Mouse (Mus musculus) hindbrain, embryonic 12.5 days (tissue): ENCODE measurements around the gene Hhat. TPM values are rescaled to one million over a fixed set of nuclear protein-coding genes. Genes with fewer than 3 reads are reported as not detected.

Source experiments
- ATAC-seq: fragments of 200-750 bp; cut with Nextera tagmentation; 2 replicates; pipeline ENCODE4 v1.8.0; 2017; ENCODE audit warnings: moderate TSS enrichment; ENCODE audit not compliant: low FRiP score
- H3K27ac ChIP-seq: fragments of 300-500 bp; sonication (generic); 2 replicates; pipeline ENCODE4 v1.5.1; 2016; ENCODE audit warnings: mild to moderate bottlenecking
- H3K27me3 ChIP-seq: fragments of 300-500 bp; sonication (generic); 2 replicates; pipeline ENCODE4 v1.6.1; 2016; ENCODE audit warnings: mild to moderate bottlenecking
- H3K36me3 ChIP-seq: fragments of 300-500 bp; sonication (generic); 2 replicates; pipeline ENCODE4 v1.6.1; 2016; ENCODE audit warnings: mild to moderate bottlenecking
- H3K4me1 ChIP-seq: fragments of 300-500 bp; sonication (generic); 2 replicates; pipeline ENCODE4 v1.6.1; 2016
- H3K4me2 ChIP-seq: fragments of 300-500 bp; sonication (generic); replicated peaks from 2 replicates; pipeline ENCODE4 v1.6.1; 2016; ENCODE audit warnings: mild to moderate bottlenecking
- H3K4me3 ChIP-seq: fragments of 300-500 bp; sonication (generic); 2 replicates; pipeline ENCODE4 v1.5.1; 2016; ENCODE audit warnings: mild to moderate bottlenecking
- H3K9ac ChIP-seq: fragments of 300-500 bp; sonication (generic); 2 replicates; pipeline ENCODE4 v1.6.1; 2016; ENCODE audit warnings: mild to moderate bottlenecking, moderate library complexity
- H3K9me3 ChIP-seq: fragments of 300-500 bp; sonication (generic); replicated peaks from 2 replicates; pipeline ENCODE4 v1.6.1; 2016; ENCODE audit warnings: mild to moderate bottlenecking
- WGBS: fragments of 180-500 bp; shearing (Covaris S2); methylation state at CpG from one replicate; pipeline ENCODE4 v1.1.7; 2016; 5-methylcytosine and 5-hydroxymethylcytosine counted together
- polyA plus RNA-seq: library from polyadenylated mRNA; unstranded; fragments of >200 nt; fragmentation: Nextera tagmentation; extraction: Ambion mirVana; gene quantifications from 2 replicates; pipeline ENCODE4 v1.2.1, GENCODE M21; 2016

Gene Hhat
- polyA plus RNA-seq, 1 experiment from 2014 or later, result 5.9 TPM

DNA sequence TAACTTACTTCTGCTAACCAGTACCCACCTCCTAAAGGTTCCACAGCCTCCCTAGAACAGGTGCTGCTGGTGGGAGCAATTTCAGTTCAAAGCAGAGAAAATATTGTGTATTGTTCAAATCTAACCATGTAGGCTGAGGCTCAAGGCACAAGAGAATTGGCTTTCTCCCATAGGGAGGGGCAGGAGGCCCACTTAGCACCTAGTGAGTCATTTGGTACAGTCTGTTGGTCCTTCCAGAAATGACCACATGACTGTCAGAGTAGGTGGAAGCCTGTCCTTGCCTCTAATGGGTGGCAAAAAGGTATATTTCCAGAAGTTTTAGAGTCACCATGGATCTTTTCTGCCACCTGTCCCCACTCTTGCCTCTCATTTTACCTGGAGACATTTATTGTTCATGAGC is 289.6 kb downstream of the Hhat start:
- H3K9me3 ChIP-seq, result no peaks in the 10 kb centered on the region
- no peak overlapping the region for H3K4me2 ChIP-seq

DNA sequence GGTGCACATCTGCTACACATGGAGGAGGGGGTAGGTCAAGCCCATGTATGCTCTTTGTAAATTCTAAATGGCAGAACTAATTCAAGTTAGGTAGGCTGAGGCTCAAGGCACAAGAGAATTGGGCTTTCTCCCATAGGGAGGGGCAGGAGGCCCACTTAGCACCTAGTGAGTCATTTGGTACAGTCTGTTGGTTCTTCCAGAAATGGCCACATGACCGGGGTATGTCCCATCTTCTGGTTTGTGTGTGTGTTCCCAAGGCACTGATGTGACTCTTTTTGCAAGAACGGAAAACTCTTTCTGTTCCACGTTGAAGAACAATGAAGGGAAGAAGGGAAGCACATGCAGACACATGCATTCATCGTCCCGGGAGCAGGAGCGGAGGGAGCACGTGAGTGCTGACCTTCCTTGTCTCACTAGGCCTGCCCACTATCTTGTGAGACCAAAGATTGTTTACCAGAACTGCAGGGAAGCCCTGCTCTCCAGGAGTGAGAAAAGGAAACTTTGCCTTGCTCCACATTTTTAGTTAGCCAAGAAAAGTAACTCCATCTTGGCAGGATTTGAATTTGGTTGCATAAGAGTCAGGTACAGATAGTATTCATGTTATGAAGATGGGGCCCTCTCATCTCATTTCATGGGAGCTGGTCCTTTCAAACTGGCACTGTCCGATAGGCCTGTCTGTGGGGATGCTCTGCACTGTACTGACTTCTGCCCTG is 290.8 kb downstream of the Hhat start:
- Histone ChIP-seq H3K36me3 (no peaks in the 10 kb centered on the region), H3K27ac (no peak overlapping the region)

More for the DNA sequence above, 289.6 kb downstream of the Hhat start:
- no peaks in the 10 kb centered on the region for H3K4me1 ChIP-seq
- H3K4me3 ChIP-seq, result no peak overlapping the region
- no peaks in the 10 kb centered on the region for H3K27me3 ChIP-seq
- no peak overlapping the region for H3K9ac ChIP-seq
- ATAC-seq, result no peak
- no peak overlapping the region for H3K27ac ChIP-seq
- H3K36me3 ChIP-seq, result no peaks in the 10 kb centered on the region

GRCm38 (mm10) chr1:192478176-192478575 is 292.8 kb downstream of the Hhat start:
- no peak overlapping the region for H3K27ac ChIP-seq
- H3K4me1 ChIP-seq, result no peaks in the 10 kb centered on the region
- no peak overlapping the region for H3K4me2 ChIP-seq
- WGBS, result 88% methylated on average over 5 of the region's 5 CpGs
- H3K4me3 ChIP-seq, result no peak overlapping the region
- H3K36me3 ChIP-seq, result no peaks in the 10 kb centered on the region
- no peak overlapping the region for H3K9ac ChIP-seq
- H3K27me3 ChIP-seq, result no peaks in the 10 kb centered on the region
- no peak for ATAC-seq
- H3K9me3 ChIP-seq, result no peaks in the 10 kb centered on the region

More for the DNA sequence above, 290.8 kb downstream of the Hhat start:
- Histone ChIP-seq H3K4me3 (no peak overlapping the region), H3K9ac (no peak overlapping the region), H3K27me3 (no peaks in the 10 kb centered on the region), H3K9me3 (no peaks in the 10 kb centered on the region), H3K4me2 (no peak overlapping the region), H3K4me1 (no peaks in the 10 kb centered on the region)
- ATAC-seq, result no peak
- 81% methylated on average over 8 of the region's 8 CpGs for WGBS

- H3K9me3 ChIP-seq, result no peaks in the 10 kb centered on the region
- no peak overlapping the region for H3K4me2 ChIP-seq
- no peak overlapping the region for H3K9ac ChIP-seq
- no peak overlapping the region for H3K4me3 ChIP-seq
- H3K27ac ChIP-seq, result no peak overlapping the region
- ATAC-seq, result no peak
- 91% methylated on average over 6 of the region's 6 CpGs for WGBS
- H3K27me3 ChIP-seq, result no peaks in the 10 kb centered on the region
- H3K4me1 ChIP-seq, result no peaks in the 10 kb centered on the region
- H3K36me3 ChIP-seq, result no peaks in the 10 kb centered on the region
Measured at GRCm38 (mm10) chr1:192477556-192477955, 293.5 kb downstream of the Hhat start.

DNA sequence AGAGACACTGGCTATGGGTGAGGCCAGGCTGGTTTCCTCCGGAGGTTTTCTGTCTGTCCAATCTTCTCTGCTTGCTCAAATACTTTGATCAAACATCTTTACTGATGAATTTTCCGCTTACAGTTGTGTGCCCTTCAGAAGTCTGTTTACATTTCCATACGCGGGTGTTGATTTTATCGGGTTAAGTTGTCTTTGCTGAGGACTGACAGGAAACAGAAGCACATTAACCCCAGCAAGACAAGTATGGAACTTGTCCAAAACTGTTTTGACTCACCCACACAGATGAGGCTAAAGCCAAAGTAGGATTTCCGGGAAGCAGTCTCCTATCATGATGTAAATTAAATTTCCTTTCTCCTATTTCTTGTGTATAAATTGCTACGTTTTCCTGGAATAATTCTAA is 294.3 kb downstream of the Hhat start:
- Histone ChIP-seq H3K36me3 (no peaks in the 10 kb centered on the region), H3K4me1 (no peaks in the 10 kb centered on the region), H3K4me3 (no peak overlapping the region), H3K27me3 (no peaks in the 10 kb centered on the region), H3K9me3 (no peaks in the 10 kb centered on the region), H3K9ac (no peak overlapping the region), H3K27ac (no peak overlapping the region), H3K4me2 (no peak overlapping the region)
- ATAC-seq, result no peak
- 77% methylated on average over 7 of the region's 7 CpGs for WGBS

DNA sequence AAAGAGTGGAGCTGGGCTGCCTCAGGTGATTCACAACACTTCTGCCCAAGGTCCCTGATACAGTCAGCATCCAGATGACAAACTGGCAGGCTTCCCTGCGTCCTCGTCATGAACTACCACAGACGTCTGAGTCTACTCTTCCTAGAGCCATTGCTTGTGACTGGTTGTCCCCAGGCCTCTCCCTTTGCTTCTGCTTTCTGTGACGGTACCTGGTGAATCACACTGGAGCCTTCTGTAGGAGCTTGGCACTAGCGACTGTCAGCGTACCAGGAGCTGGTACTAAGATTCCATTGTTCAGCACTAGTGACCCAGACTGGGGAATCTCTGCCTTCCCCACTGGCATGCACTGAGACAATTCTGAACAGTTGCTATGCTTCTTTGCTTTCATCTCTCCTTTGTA is 297.9 kb downstream of the Hhat start:
- WGBS, result 90% methylated on average over 6 of the region's 6 CpGs
- H3K27ac ChIP-seq, result no peak overlapping the region
- no peaks in the 10 kb centered on the region for H3K36me3 ChIP-seq
- no peak overlapping the region for H3K4me3 ChIP-seq
- H3K9me3 ChIP-seq, result no peaks in the 10 kb centered on the region
- H3K27me3 ChIP-seq, result no peaks in the 10 kb centered on the region
- no peaks in the 10 kb centered on the region for H3K4me1 ChIP-seq
- ATAC-seq, result no peak
- no peak overlapping the region for H3K9ac ChIP-seq
- H3K4me2 ChIP-seq, result no peak overlapping the region

DNA sequence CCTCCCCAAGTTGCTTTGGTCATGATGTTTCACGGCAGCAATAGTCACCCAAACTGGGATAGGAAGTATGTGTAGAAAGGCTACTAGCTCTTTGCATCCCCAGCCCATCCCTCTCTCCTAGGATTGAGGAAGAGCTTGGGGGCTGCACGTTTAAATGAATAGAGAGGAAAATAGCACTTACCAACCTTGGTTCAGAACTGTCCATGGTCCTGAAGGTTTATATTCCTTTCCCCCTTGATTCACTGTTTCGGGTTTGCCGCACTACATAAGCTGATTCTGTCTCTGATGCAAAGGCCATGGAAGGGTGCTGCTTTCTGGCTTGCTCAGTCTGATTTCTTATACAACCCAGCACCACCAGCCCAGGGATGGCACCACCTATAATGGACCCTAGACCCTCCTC is 298.7 kb downstream of the Hhat start:
- Histone ChIP-seq H3K27ac (no peak overlapping the region), H3K27me3 (no peaks in the 10 kb centered on the region), H3K9me3 (no peaks in the 10 kb centered on the region), H3K4me3 (no peak overlapping the region), H3K4me2 (no peak overlapping the region), H3K36me3 (no peaks in the 10 kb centered on the region), H3K9ac (no peak overlapping the region), H3K4me1 (no peaks in the 10 kb centered on the region)
- 58% methylated on average over 4 of the region's 4 CpGs for WGBS
- ATAC-seq, result no peak

- H3K4me2 ChIP-seq, result no peak overlapping the region
- no peaks in the 10 kb centered on the region for H3K36me3 ChIP-seq
- no peaks in the 10 kb centered on the region for H3K9me3 ChIP-seq
- H3K27ac ChIP-seq, result no peak overlapping the region
- H3K4me1 ChIP-seq, result no peaks in the 10 kb centered on the region
- H3K9ac ChIP-seq, result no peak overlapping the region
- H3K4me3 ChIP-seq, result no peak overlapping the region
- WGBS, result 81% methylated on average over 4 of the region's 4 CpGs
- no peak for ATAC-seq
- H3K27me3 ChIP-seq, result no peaks in the 10 kb centered on the region
Measured at GRCm38 (mm10) chr1:192463732-192464131, 307.3 kb downstream of the Hhat start.

DNA sequence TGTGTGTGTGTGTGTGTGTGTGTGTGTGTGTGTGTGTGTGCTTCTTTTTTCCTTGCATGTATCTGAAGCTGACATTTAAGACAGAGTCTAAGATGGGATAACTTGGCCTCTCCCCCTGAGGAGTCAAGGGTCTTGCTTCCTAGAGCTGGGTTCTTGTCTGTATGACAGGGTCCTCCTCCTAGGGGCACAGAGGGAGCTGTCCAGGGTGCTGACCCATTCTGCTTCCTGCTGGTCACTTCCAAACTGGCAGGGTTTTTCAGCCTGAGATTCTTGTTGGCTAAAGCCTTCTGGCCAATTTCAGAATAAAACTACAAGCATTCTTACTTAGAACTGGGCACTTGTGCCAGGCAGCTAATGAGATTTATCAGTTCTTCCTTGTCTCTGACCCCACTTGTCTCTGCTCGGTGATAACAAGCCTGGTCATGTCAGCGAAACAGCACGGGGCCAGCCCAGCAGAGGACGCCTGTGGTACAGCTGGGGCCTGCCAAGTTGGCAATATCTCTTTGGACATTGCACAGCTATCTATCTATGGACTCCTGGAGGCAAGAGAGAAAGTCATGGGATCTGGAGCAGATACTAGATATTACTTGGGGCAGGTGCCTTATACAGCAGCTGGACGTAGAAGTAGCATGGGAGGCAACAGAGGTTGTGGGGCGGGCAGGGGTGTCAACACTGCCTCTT is 313.4 kb downstream of the Hhat start:
- no peak for ATAC-seq
- Histone ChIP-seq H3K36me3 (no peaks in the 10 kb centered on the region), H3K4me2 (no peak overlapping the region), H3K9ac (no peak overlapping the region), H3K9me3 (no peaks in the 10 kb centered on the region), H3K27ac (no peak overlapping the region), H3K27me3 (no peaks in the 10 kb centered on the region), H3K4me3 (no peak overlapping the region), H3K4me1 (no peaks in the 10 kb centered on the region; the same call in 1 of the 2 replicates)
- 79% methylated on average over 6 of the region's 6 CpGs for WGBS

- no peak overlapping the region for H3K4me2 ChIP-seq
- no peaks in the 10 kb centered on the region for H3K27me3 ChIP-seq
- ATAC-seq, result no peak
- no peak overlapping the region for H3K27ac ChIP-seq
- H3K36me3 ChIP-seq, result no peaks in the 10 kb centered on the region
- 74% methylated on average over 3 of the region's 3 CpGs for WGBS
- H3K4me1 ChIP-seq, result no peaks in the 10 kb centered on the region; the same call in 1 of the 2 replicates
- no peak overlapping the region for H3K9ac ChIP-seq
- H3K4me3 ChIP-seq, result no peak overlapping the region
- H3K9me3 ChIP-seq, result no peaks in the 10 kb centered on the region
Measured at GRCm38 (mm10) chr1:192457037-192457436, 314.0 kb downstream of the Hhat start.

DNA sequence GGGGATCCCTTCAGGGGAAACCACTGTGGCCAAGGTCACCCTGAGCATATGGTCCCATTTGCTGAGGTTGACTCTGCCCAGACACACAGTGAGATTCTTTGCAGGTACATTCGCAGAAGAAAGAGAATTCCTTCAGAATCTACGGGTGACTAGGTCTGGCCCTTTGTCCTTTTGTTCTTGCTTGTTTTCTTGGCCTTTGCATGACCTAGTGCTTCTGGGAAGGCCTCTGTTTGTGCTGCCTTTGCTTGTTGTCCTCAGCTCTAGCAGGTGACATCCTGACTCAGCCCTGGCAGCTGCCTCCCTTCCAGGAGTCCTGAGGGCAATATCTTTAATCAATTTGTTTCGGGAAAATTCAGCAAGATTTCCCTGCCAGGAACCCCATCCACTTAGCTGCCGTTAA is 316.0 kb downstream of the Hhat start:
- H3K4me2 ChIP-seq, result no peak overlapping the region
- no peak overlapping the region for H3K27ac ChIP-seq
- no peaks in the 10 kb centered on the region for H3K9me3 ChIP-seq
- H3K36me3 ChIP-seq, result no peaks in the 10 kb centered on the region
- H3K4me1 ChIP-seq, result no peaks in the 10 kb centered on the region; the same call in 1 of the 2 replicates
- H3K27me3 ChIP-seq, result no peaks in the 10 kb centered on the region
- no peak overlapping the region for H3K9ac ChIP-seq
- WGBS, result 40% methylated on average over 4 of the region's 4 CpGs
- H3K4me3 ChIP-seq, result no peak overlapping the region
- ATAC-seq, result no peak

GRCm38 (mm10) chr1:192454501-192454900 is 316.5 kb downstream of the Hhat start:
- no peak overlapping the region for H3K27ac ChIP-seq
- WGBS, result 41% methylated on average over 1 of the region's 1 CpGs
- no peak overlapping the region for H3K9ac ChIP-seq
- no peak overlapping the region for H3K4me3 ChIP-seq
- H3K36me3 ChIP-seq, result no peaks in the 10 kb centered on the region
- H3K9me3 ChIP-seq, result no peaks in the 10 kb centered on the region
- no peaks in the 10 kb centered on the region; the same call in 1 of the 2 replicates for H3K4me1 ChIP-seq
- no peak for ATAC-seq
- no peaks in the 10 kb centered on the region for H3K27me3 ChIP-seq
- H3K4me2 ChIP-seq, result no peak overlapping the region

DNA sequence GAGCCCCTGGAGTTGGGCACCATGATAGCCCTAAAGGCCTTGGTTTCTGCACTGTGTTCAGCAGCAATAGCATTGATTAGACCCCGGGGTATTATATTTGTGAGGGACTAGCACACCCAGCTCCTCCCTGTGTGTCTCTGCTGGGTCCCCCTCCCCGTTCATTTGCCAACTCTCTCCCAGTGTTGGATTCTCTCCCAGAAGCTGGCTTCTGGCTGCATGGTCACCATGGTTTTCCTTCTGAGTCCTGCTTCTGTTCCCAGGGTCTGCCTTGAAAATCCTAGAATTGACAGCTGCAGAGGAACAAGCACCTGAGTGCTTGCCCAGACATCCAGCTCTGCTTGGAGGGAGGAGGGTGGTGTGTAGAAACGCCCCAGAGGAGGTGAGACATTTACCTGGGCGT is 319.3 kb downstream of the Hhat start:
- WGBS, result 81% methylated on average over 4 of the region's 4 CpGs
- Histone ChIP-seq H3K27me3 (no peaks in the 10 kb centered on the region), H3K4me3 (no peak overlapping the region), H3K4me2 (no peak overlapping the region), H3K4me1 (no peaks in the 10 kb centered on the region; the same call in 1 of the 2 replicates), H3K9me3 (no peaks in the 10 kb centered on the region), H3K9ac (no peak overlapping the region), H3K27ac (no peak overlapping the region), H3K36me3 (no peaks in the 10 kb centered on the region)
- no peak for ATAC-seq
